Mouse (Mus musculus) kidney, embryonic 16.5 days (tissue): ENCODE measurements at regions not wholly inside any gene's neighbourhood (a gene's known extent, or its start where the extent isn't known, plus 50 kb on each side); places are given as distances from the start of the nearest gene placed in this dataset.

Experiments used
- ATAC-seq: fragments of 200-750 bp; cut with Nextera tagmentation; 2 replicates; pipeline ENCODE4 v1.8.0; 2017; ENCODE audit warnings: moderate TSS enrichment; ENCODE audit not compliant: low FRiP score, low TSS enrichment
- H3K27ac ChIP-seq: fragments of 300-500 bp; sonication (generic); 2 replicates; pipeline ENCODE4 v1.5.1; 2014; ENCODE audit warnings: low read length
- H3K27me3 ChIP-seq: fragments of 300-500 bp; sonication (generic); 2 replicates; pipeline ENCODE4 v1.6.1; 2014; ENCODE audit warnings: low read length, control low read depth, mixed read lengths; ENCODE audit not compliant: insufficient read depth
- H3K36me3 ChIP-seq: fragments of 300-500 bp; sonication (generic); 2 replicates; pipeline ENCODE4 v1.6.1; 2014; ENCODE audit warnings: low read length, control low read depth, mixed read lengths; ENCODE audit not compliant: insufficient read depth
- H3K4me1 ChIP-seq: fragments of 300-500 bp; sonication (generic); 2 replicates; pipeline ENCODE4 v1.6.1; 2014; ENCODE audit warnings: low read length, control low read depth, mixed read lengths; ENCODE audit not compliant: insufficient read depth
- H3K4me2 ChIP-seq: fragments of 300-500 bp; sonication (generic); replicated peaks from 2 replicates; pipeline ENCODE4 v1.6.1; 2014; ENCODE audit warnings: low read depth, low read length
- H3K4me3 ChIP-seq: fragments of 300-500 bp; sonication (generic); 2 replicates; pipeline ENCODE4 v1.5.1; 2014; ENCODE audit warnings: mild to moderate bottlenecking, low read length
- H3K9ac ChIP-seq: fragments of 300-500 bp; sonication (generic); replicated peaks from 2 replicates; pipeline ENCODE4 v1.6.1; 2014; ENCODE audit warnings: low read length
- H3K9me3 ChIP-seq: fragments of 300-500 bp; sonication (generic); 2 replicates; pipeline ENCODE4 v1.6.1; 2016; ENCODE audit warnings: low read length, control low read depth
- WGBS: fragments of 180-500 bp; shearing (Covaris S2); extraction: QIAGEN DNeasy Blood & Tissue Kit; methylation state at CpG from one replicate; pipeline ENCODE4 v1.1.7; 2014; 5-methylcytosine and 5-hydroxymethylcytosine counted together

DNA sequence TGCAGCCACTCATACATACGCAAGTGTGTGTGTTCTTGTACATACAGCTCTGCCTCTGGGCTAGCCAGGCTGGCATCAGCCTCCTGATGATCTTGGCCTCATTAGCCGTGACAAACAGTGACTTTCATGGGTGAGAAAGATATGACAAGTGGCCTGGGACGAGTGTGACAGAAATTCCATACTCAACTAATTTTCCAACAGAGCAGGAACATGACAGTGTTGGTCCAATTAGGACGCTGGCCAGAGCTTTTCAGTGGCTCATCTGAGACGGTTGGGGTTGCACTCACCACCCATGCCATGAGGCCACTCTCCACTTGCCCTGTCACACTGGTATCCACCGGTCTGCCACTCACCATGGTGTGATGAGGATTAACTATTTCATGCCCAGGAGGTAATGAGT, 226.2 kb upstream of the Zdhhc25 start:
- H3K27ac ChIP-seq: no peak overlapping the region
- H3K36me3 ChIP-seq: no peaks in the 10 kb centered on the region
- no peak overlapping the region for H3K4me3 ChIP-seq
- no peaks in the 10 kb centered on the region for H3K4me1 ChIP-seq
- no peak overlapping the region for H3K9ac ChIP-seq
- H3K9me3 ChIP-seq: no peaks in the 10 kb centered on the region
- ATAC-seq: no peak
- H3K27me3 ChIP-seq: peaks cover 12% of the 10 kb centered on the region; the same call in 1 of the 2 replicates
- 69% methylated on average over 6 of the region's 6 CpGs for WGBS
- no peak overlapping the region for H3K4me2 ChIP-seq

- Histone ChIP-seq H3K36me3 (no peaks in the 10 kb centered on the region), H3K4me1 (no peaks in the 10 kb centered on the region), H3K4me2 (no peak overlapping the region), H3K9ac (no peak overlapping the region), H3K27me3 (peaks cover 4% of the 10 kb centered on the region), H3K9me3 (no peaks in the 10 kb centered on the region), H3K27ac (no peak overlapping the region), H3K4me3 (no peak overlapping the region)
- no peak for ATAC-seq
- WGBS: 73% methylated on average over 7 of the region's 7 CpGs
Measured at GRCm38 (mm10) chr15:88379342-88379741, 220.8 kb upstream of the Zdhhc25 start.

- no peak overlapping the region for H3K4me3 ChIP-seq
- H3K9ac ChIP-seq: no peak overlapping the region
- no peak overlapping the region for H3K27ac ChIP-seq
- WGBS: 14% methylated on average over 6 of the region's 6 CpGs
- no peaks in the 10 kb centered on the region for H3K4me1 ChIP-seq
- no peak for ATAC-seq
- no peaks in the 10 kb centered on the region for H3K9me3 ChIP-seq
- H3K4me2 ChIP-seq: no peak overlapping the region
- H3K36me3 ChIP-seq: no peaks in the 10 kb centered on the region
- peaks cover 4% of the 10 kb centered on the region for H3K27me3 ChIP-seq
Measured at GRCm38 (mm10) chr15:88379951-88380623, 220.0 kb upstream of the Zdhhc25 start.

DNA sequence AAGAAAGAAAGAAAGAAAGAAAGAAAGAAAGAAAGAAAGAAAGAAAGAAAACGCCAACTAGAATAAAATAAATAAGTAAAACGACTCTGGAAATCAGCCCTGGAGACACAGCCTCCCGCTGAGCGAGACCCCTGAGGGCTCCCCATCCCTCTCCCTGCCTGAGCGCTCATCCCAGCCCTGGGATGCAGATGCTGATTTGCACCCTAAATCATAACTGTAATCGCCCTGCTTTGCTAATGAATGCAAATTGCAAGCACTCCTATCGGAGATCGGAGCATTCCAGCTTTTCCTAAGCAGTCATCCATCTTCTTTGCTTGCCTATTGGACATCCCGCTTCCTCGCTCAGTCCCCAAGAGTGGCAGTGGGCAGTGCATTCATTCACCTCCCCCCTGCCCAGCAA, 218.7 kb upstream of the Zdhhc25 start:
- Histone ChIP-seq H3K4me3 (no peak overlapping the region), H3K27ac (no peak overlapping the region), H3K4me2 (no peak overlapping the region), H3K27me3 (peaks cover 4% of the 10 kb centered on the region), H3K9ac (no peak overlapping the region), H3K4me1 (no peaks in the 10 kb centered on the region), H3K9me3 (no peaks in the 10 kb centered on the region), H3K36me3 (no peaks in the 10 kb centered on the region)
- WGBS: 35% methylated on average over 10 of the region's 10 CpGs
- ATAC-seq: no peak

GRCm38 (mm10) chr15:88385943-88386342, 214.2 kb upstream of the Zdhhc25 start:
- Histone ChIP-seq H3K4me1 (no peaks in the 10 kb centered on the region), H3K27me3 (no peaks in the 10 kb centered on the region; the same call in 1 of the 2 replicates), H3K36me3 (no peaks in the 10 kb centered on the region), H3K27ac (no peak overlapping the region), H3K9ac (no peak overlapping the region), H3K4me2 (no peak overlapping the region), H3K9me3 (no peaks in the 10 kb centered on the region), H3K4me3 (no peak overlapping the region)
- ATAC-seq: no peak
- WGBS: 86% methylated on average over 2 of the region's 2 CpGs

DNA sequence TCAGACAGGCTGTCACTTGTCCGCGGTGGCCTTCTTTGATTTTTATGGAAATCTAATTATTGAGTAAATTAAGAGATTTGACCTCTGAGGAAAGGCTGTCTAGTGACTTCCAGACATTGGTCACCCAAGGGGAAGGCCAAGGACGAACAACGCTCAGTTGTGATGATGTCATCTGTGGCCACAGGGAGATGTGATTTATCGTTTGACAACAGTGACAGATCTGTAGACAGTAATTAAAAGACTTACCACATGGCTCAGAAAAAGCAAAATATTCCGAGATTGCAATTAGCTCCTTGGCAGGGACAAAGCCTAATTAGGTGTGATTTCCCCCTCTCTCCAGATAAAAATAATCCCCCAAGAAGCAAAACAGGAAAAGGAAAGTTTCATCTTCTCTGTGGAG, 213.4 kb upstream of the Zdhhc25 start:
- ATAC-seq: no peak
- no peaks in the 10 kb centered on the region for H3K9me3 ChIP-seq
- no peak overlapping the region for H3K4me3 ChIP-seq
- H3K4me2 ChIP-seq: no peak overlapping the region
- WGBS: 82% methylated on average over 6 of the region's 6 CpGs
- no peak overlapping the region for H3K27ac ChIP-seq
- no peaks in the 10 kb centered on the region for H3K27me3 ChIP-seq
- no peak overlapping the region for H3K9ac ChIP-seq
- no peaks in the 10 kb centered on the region for H3K4me1 ChIP-seq
- no peaks in the 10 kb centered on the region for H3K36me3 ChIP-seq

DNA sequence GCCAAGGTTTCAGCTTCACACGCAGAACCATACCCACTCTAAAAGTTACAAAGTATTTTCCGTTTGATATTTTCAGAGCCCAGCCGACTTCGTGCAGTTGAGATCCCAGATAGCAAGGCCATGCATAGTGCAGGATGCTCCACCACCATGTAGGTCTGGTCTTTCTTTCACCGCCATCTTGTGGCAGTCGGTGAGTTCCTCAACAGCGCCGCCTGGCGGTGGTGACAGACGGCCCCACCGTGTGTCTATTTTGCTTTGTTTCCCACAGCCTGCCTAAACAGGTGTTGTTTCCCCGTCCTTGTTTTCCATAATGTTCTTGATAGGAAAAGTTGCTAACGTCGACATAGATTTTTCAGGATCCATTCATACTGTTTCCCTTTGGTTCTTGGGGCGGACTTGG, 208.3 kb upstream of the Zdhhc25 start:
- WGBS: 87% methylated on average over 15 of the region's 15 CpGs
- ATAC-seq: no peak

GRCm38 (mm10) chr15:88399064-88399463, 201.0 kb upstream of the Zdhhc25 start:
- WGBS: 56% methylated on average over 5 of the region's 5 CpGs
- Histone ChIP-seq H3K4me1 (no peaks in the 10 kb centered on the region), H3K4me2 (no peak overlapping the region), H3K27me3 (no peaks in the 10 kb centered on the region), H3K9ac (no peak overlapping the region), H3K9me3 (no peaks in the 10 kb centered on the region), H3K4me3 (no peak overlapping the region), H3K27ac (no peak overlapping the region), H3K36me3 (no peaks in the 10 kb centered on the region)
- no peak for ATAC-seq

More for the DNA sequence above, 208.3 kb upstream of the Zdhhc25 start:
- Histone ChIP-seq H3K9me3 (no peaks in the 10 kb centered on the region), H3K4me2 (no peak overlapping the region), H3K9ac (no peak overlapping the region), H3K4me1 (no peaks in the 10 kb centered on the region), H3K27me3 (no peaks in the 10 kb centered on the region), H3K36me3 (no peaks in the 10 kb centered on the region), H3K4me3 (no peak overlapping the region), H3K27ac (no peak overlapping the region)

GRCm38 (mm10) chr15:88399989-88400388, 200.1 kb upstream of the Zdhhc25 start:
- 58% methylated on average over 12 of the region's 12 CpGs for WGBS
- Histone ChIP-seq H3K27me3 (no peaks in the 10 kb centered on the region), H3K4me2 (no peak overlapping the region), H3K36me3 (no peaks in the 10 kb centered on the region), H3K9me3 (no peaks in the 10 kb centered on the region), H3K4me3 (no peak overlapping the region), H3K9ac (no peak overlapping the region), H3K4me1 (no peaks in the 10 kb centered on the region), H3K27ac (no peak overlapping the region)
- no peak for ATAC-seq

GRCm38 (mm10) chr15:88400787-88401186, 199.3 kb upstream of the Zdhhc25 start:
- Histone ChIP-seq H3K27ac (no peak overlapping the region), H3K4me2 (no peak overlapping the region), H3K9ac (no peak overlapping the region), H3K4me1 (no peaks in the 10 kb centered on the region), H3K36me3 (no peaks in the 10 kb centered on the region), H3K27me3 (no peaks in the 10 kb centered on the region), H3K4me3 (no peak overlapping the region), H3K9me3 (no peaks in the 10 kb centered on the region)
- WGBS: 64% methylated on average over 9 of the region's 9 CpGs
- ATAC-seq: no peak
